Mouse (Mus musculus) embryonic facial prominence, embryonic 11.5 days (tissue): ENCODE results near the gene Tmem273. TPM values are rescaled to one million over a fixed set of nuclear protein-coding genes. Genes with fewer than 3 reads are reported as not detected.

Source experiments
- ATAC-seq: fragments of 200-750 bp; cut with Nextera tagmentation; replicated peaks from 2 replicates; pipeline ENCODE4 v1.8.0; 2017; ENCODE audit warnings: low read depth; ENCODE audit not compliant: insufficient number of reproducible peaks, low FRiP score, low TSS enrichment
- DNase-seq: peaks from one replicate; pipeline ENCODE4 v3.0.0-alpha.2; 2015; ENCODE audit warnings: low spot score
- H3K27ac ChIP-seq: fragments of 300-500 bp; sonication (generic); replicated peaks from 2 replicates; pipeline ENCODE4 v1.5.1; 2014; ENCODE audit warnings: mild to moderate bottlenecking, low read depth, low read length, control low read depth
- H3K27me3 ChIP-seq: fragments of 300-500 bp; sonication (generic); 2 replicates; pipeline ENCODE4 v1.6.1; 2014; ENCODE audit warnings: mild to moderate bottlenecking, low read length, moderate library complexity, mixed read lengths; ENCODE audit not compliant: control insufficient read depth, insufficient read depth
- H3K36me3 ChIP-seq: fragments of 300-500 bp; sonication (generic); replicated peaks from 2 replicates; pipeline ENCODE4 v1.6.1; 2014; ENCODE audit warnings: low read depth, mild to moderate bottlenecking, low read length, moderate library complexity, mixed read lengths; ENCODE audit not compliant: control insufficient read depth, insufficient read depth
- H3K4me1 ChIP-seq: fragments of 300-500 bp; sonication (generic); 2 replicates; pipeline ENCODE4 v1.6.1; 2014; ENCODE audit warnings: low read length, mixed read lengths; ENCODE audit not compliant: control insufficient read depth, insufficient read depth
- H3K4me2 ChIP-seq: fragments of 300-500 bp; sonication (generic); 2 replicates; pipeline ENCODE4 v1.6.1; 2014; ENCODE audit warnings: low read depth, mild to moderate bottlenecking, control low read depth, low read length, moderate library complexity
- H3K4me3 ChIP-seq: fragments of 300-500 bp; sonication (generic); 2 replicates; pipeline ENCODE4 v1.5.1; 2014; ENCODE audit warnings: low read depth, low read length, control low read depth
- H3K9ac ChIP-seq: fragments of 300-500 bp; sonication (generic); replicated peaks from 2 replicates; pipeline ENCODE4 v1.6.1; 2014; ENCODE audit warnings: mild to moderate bottlenecking, control low read depth, low read length
- H3K9me3 ChIP-seq: fragments of 300-500 bp; sonication (generic); replicated peaks from 2 replicates; pipeline ENCODE4 v1.6.1; 2016; ENCODE audit warnings: mild to moderate bottlenecking, low read length, inconsistent platforms, mixed read lengths; ENCODE audit not compliant: control insufficient read depth
- whole genome bisulfite sequencing: fragments of 180-500 bp; shearing (Covaris S2); extraction: QIAGEN DNeasy Blood & Tissue Kit; methylation state at CpG from one replicate; pipeline ENCODE4 v1.1.7; 2014; 5-methylcytosine and 5-hydroxymethylcytosine counted together
- polyA plus RNA-seq: library from polyadenylated mRNA; unstranded; fragments of >200 nt; fragmentation: Nextera tagmentation; extraction: Ambion mirVana; gene quantifications from 2 replicates; pipeline ENCODE4 v1.2.1, GENCODE M21; 2014

The Tmem273 gene
- polyA plus RNA-seq, 1 experiment from 2014 or later = 0.41 TPM

DNA sequence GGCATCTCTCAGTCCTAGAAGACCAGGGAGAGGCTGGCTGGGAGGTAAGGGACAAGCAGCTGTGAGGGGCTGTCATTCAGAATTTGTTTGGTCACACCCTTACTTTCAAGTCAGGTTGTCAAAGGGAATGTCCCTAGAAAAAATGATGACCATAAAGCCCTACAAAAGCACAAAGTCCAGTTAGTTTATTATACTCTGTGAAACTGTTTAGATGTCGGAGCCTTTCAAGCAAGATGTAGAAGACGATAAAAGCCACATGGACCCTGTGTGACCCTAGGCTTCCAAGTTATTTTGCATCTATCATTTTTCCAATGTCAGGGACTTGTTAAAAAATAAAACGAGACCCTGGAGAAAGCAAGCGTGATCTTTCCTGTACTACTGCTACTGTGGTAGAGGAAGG is 13.7 kb upstream of the Tmem273 start:
- H3K9me3 ChIP-seq = no peaks in the 10 kb centered on the region

DNA sequence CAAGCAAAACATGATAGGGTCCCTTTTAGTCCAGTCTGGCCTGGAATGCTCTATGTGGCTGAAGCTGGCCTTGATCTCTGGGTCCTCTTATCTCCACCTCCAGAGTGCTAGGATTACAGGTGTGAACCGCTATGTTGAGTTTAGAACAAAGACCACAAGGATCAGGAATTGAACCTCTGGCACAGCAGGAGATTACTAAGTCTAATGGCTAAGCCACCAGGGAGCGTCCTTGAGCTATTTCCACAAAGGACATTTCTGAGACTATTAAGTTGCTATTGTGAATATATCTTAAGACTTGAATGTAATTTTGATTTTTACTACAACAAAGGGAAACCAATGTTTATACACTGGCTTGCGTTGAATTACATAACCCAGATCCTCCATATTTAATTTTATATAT is 13.0 kb upstream of the Tmem273 start:
- no peak for ATAC-seq
- WGBS = 58% methylated on average over 3 of the region's 3 CpGs
- H3K4me3 ChIP-seq = no peak overlapping the region
- H3K36me3 ChIP-seq = no peaks in the 10 kb centered on the region
- H3K27ac ChIP-seq = no peak overlapping the region
- no peaks in the 10 kb centered on the region for H3K9me3 ChIP-seq
- H3K27me3 ChIP-seq = no peaks in the 10 kb centered on the region
- H3K4me2 ChIP-seq = no peak overlapping the region
- no peaks in the 10 kb centered on the region for H3K4me1 ChIP-seq
- H3K9ac ChIP-seq = no peak overlapping the region
- peak; percentile 11 for DNase-seq

More for the DNA sequence above, 13.7 kb upstream of the Tmem273 start:
- Histone ChIP-seq H3K36me3 (no peaks in the 10 kb centered on the region), H3K4me3 (no peak overlapping the region), H3K9ac (no peak overlapping the region), H3K27me3 (no peaks in the 10 kb centered on the region), H3K4me2 (no peak overlapping the region), H3K27ac (no peak overlapping the region), H3K4me1 (no peaks in the 10 kb centered on the region)
- ATAC-seq = no peak
- DNase-seq = no peak
- WGBS = 87% methylated on average over 4 of the region's 4 CpGs

DNA sequence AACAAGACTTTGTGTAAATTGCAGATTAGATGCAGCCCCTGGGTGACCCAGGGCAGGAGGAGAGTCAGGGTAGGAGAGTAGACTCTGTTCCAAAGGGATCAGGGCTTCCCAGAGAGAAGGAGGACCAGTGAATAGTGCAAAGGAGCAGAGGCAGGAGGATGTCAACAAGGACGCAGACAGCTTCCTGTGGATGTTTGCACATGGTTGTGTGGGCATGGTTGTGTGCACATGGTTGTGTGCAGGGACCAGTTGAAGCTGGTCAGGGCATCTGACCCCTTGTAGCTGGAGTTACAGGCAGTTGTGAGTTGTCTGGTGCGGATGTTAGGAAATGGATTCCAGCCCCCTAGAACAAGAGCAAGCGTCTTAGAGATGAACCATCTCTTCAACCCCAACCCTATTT is 12.3 kb upstream of the Tmem273 start:
- Histone ChIP-seq H3K4me3 (no peak overlapping the region), H3K27me3 (no peaks in the 10 kb centered on the region), H3K9me3 (no peaks in the 10 kb centered on the region), H3K9ac (no peak overlapping the region), H3K36me3 (no peaks in the 10 kb centered on the region), H3K4me2 (no peak overlapping the region), H3K4me1 (no peaks in the 10 kb centered on the region), H3K27ac (no peak overlapping the region)
- no peak for DNase-seq
- no peak for ATAC-seq
- WGBS = 80% methylated on average over 3 of the region's 3 CpGs

DNA sequence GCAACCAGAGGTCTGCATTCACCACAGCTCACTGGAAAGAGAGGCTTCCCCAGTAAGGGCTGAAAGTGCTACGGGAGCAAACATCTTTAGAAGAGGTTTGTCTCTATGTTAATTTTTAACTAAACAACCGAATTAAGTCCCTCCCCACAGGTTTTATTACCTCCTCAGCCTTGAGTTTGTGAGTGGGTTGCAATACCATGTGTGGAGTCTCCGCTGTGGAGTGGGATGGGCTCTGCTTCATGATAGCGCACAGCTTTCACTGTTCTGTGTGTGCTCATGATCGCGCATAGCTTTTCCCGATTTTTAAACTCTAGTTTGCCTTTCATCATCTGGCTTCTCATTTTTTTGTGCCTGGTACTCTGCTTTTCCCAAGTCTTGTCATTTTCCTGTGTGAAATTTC is 9.7 kb upstream of the Tmem273 start:
- WGBS = 90% methylated on average over 7 of the region's 7 CpGs

DNA sequence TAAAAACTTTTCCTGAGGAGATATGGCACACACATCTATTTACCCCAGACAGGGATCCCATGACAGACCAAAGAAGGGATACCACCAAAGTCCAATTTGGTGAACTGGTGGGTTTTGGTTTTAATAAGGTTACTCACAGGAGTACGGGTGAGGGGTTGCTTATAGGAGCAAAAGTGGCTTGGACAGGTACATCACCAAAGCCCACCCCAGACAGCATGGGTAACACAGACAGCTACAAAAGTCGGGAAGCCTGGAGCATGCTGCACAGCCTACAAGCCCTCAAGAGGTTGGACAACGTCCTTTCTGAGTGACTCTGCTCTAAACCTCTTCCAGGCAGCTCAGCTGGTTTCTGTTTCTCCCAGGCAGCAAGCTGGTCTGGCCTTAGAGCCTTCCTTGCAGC is 7.4 kb upstream of the Tmem273 start:
- DNase-seq = no peak
- Histone ChIP-seq H3K9ac (no peak overlapping the region), H3K4me2 (no peak overlapping the region), H3K27me3 (no peaks in the 10 kb centered on the region), H3K9me3 (no peaks in the 10 kb centered on the region), H3K4me3 (no peak overlapping the region), H3K4me1 (no peaks in the 10 kb centered on the region), H3K36me3 (no peaks in the 10 kb centered on the region), H3K27ac (no peak overlapping the region)
- no peak for ATAC-seq
- WGBS = 76% methylated on average over 3 of the region's 3 CpGs

More for the DNA sequence above, 9.7 kb upstream of the Tmem273 start:
- DNase-seq (no peak), ATAC-seq (no peak)
- Histone ChIP-seq H3K9ac (no peak overlapping the region), H3K9me3 (no peaks in the 10 kb centered on the region), H3K4me2 (no peak overlapping the region), H3K4me1 (no peaks in the 10 kb centered on the region), H3K27me3 (no peaks in the 10 kb centered on the region), H3K27ac (no peak overlapping the region), H3K36me3 (no peaks in the 10 kb centered on the region), H3K4me3 (no peak overlapping the region)

DNA sequence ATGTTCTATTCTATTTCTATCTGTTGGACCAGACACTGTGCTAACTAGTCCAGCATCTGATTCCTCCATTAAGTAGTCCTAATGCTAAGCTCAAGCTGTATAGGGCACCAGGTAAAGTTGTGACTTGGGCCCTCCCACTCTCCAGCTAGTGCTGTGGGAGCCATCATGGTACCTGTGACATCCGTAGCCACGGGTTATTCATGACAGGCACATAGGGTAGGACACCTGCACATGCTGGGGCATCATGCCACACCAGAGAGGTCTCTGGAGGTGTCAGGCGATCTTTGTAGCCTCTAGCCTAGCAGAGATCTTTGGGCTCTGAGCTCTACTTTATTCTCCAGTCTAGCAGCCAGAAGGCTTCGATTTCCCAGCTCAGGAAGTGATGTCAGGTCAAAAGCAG is 2.9 kb upstream of the Tmem273 start:
- no peaks in the 10 kb centered on the region for H3K9me3 ChIP-seq
- 87% methylated on average over 4 of the region's 4 CpGs for WGBS
- no peak overlapping the region for H3K4me3 ChIP-seq
- no peaks in the 10 kb centered on the region for H3K36me3 ChIP-seq
- H3K9ac ChIP-seq = no peak overlapping the region
- no peak for ATAC-seq
- no peak overlapping the region for H3K27ac ChIP-seq
- no peaks in the 10 kb centered on the region for H3K4me1 ChIP-seq
- no peaks in the 10 kb centered on the region for H3K27me3 ChIP-seq
- DNase-seq = no peak
- no peak overlapping the region for H3K4me2 ChIP-seq

DNA sequence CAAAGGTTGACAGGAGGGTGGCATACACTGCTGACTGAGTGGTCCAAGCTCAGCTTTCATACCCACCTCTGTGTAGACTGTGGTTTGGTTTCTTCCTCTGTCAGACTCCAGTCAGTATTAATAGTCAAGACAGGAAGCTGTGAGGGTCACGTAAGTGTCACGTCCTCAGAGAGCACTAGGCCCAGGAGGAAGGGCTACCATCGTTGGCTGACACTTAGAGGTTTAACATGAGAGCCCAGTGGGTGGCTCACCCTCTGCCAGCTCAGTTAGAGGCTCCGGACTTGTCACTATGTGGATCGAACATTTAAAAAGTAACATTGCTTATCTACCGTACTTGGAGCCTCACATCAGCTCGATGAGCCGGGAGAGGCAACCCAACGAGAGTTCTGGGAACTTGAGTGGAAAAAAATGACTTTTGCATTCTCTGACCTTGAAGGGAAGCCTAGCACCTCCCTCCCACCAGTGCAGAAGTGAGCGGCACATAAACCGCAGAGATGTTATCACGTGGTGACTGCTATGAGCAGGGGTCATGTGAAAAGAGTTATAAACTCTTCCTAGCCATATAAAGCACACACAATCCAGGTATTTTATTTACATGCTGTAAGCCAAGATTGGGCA is 1.5 kb upstream of the Tmem273 start:
- WGBS = 80% methylated on average over 12 of the region's 12 CpGs
- DNase-seq = no peak
- ATAC-seq = no peak

DNA sequence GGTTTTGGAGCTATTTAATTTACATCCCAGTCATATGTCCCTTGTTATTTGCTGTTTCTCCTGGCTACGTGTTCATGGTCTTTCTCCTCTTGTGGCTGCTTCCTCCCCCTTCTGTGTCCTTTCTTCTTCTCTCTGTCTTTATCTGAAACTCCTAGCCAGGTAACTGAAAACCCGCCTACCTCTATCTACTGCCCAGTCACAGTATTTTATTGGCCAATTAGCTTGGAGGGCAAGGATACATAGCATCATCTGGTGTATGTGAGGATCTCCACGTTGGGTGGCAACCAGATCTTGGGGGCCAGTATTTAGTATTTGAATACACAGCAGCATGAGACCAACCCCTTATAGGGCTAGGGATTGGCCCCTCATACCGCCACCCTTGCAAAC is 1.0 kb upstream of the Tmem273 start:
- no peak overlapping the region for H3K27ac ChIP-seq
- no peak overlapping the region for H3K4me2 ChIP-seq
- H3K27me3 ChIP-seq = no peaks in the 10 kb centered on the region
- 75% methylated on average over 4 of the region's 4 CpGs for WGBS
- no peaks in the 10 kb centered on the region for H3K36me3 ChIP-seq
- no peaks in the 10 kb centered on the region for H3K9me3 ChIP-seq
- no peak overlapping the region for H3K9ac ChIP-seq
- H3K4me1 ChIP-seq = no peaks in the 10 kb centered on the region
- no peak overlapping the region for H3K4me3 ChIP-seq
- no peak for DNase-seq
- ATAC-seq = no peak

More for the DNA sequence above, 1.5 kb upstream of the Tmem273 start:
- Histone ChIP-seq H3K4me3 (no peak overlapping the region), H3K4me2 (no peak overlapping the region), H3K9me3 (no peaks in the 10 kb centered on the region), H3K27me3 (no peaks in the 10 kb centered on the region), H3K9ac (no peak overlapping the region), H3K36me3 (no peaks in the 10 kb centered on the region), H3K27ac (no peak overlapping the region), H3K4me1 (no peaks in the 10 kb centered on the region)
